Mouse (Mus musculus) forebrain, postnatal 0 days (tissue): Measurements from ENCODE around the gene Wfdc18. TPM values are rescaled to one million over a fixed set of nuclear protein-coding genes. Genes with fewer than 3 reads are reported as not detected.

Experiments used
- ATAC-seq: fragments of 200-750 bp; cut with Nextera tagmentation; 2 replicates; pipeline ENCODE4 v1.8.0; 2017; ENCODE audit warnings: mild to moderate bottlenecking, moderate library complexity
- DNase-seq: peaks from one replicate; pipeline ENCODE4 v3.0.0-alpha.2; 2015
- H3K27ac ChIP-seq: fragments of 300-500 bp; sonication (generic); 2 replicates; pipeline ENCODE4 v1.5.1; 2014; ENCODE audit warnings: low read depth, mild to moderate bottlenecking, antibody characterized with exemption, low read length, moderate library complexity, mixed read lengths
- H3K27me3 ChIP-seq: fragments of 300-500 bp; sonication (generic); 2 replicates; pipeline ENCODE4 v1.6.1; 2014; ENCODE audit warnings: mild to moderate bottlenecking, low read length, mixed read lengths; ENCODE audit not compliant: insufficient read depth
- H3K36me3 ChIP-seq: fragments of 300-500 bp; sonication (generic); 2 replicates; pipeline ENCODE4 v1.6.1; 2014; ENCODE audit warnings: mild to moderate bottlenecking, moderate library complexity; ENCODE audit not compliant: insufficient read depth
- H3K4me1 ChIP-seq: fragments of 300-500 bp; sonication (generic); 2 replicates; pipeline ENCODE4 v1.6.1; 2014; ENCODE audit warnings: antibody characterized with exemption; ENCODE audit not compliant: insufficient read depth
- H3K4me2 ChIP-seq: fragments of 300-500 bp; sonication (generic); 2 replicates; pipeline ENCODE4 v1.6.1; 2014; ENCODE audit warnings: low read depth, mild to moderate bottlenecking, moderate library complexity
- H3K4me3 ChIP-seq: fragments of 300-500 bp; sonication (generic); 2 replicates; pipeline ENCODE4 v1.5.1; 2014; ENCODE audit warnings: low read depth, low read length, mixed read lengths
- H3K9ac ChIP-seq: fragments of 300-500 bp; sonication (generic); 2 replicates; pipeline ENCODE4 v1.6.1; 2014; ENCODE audit warnings: mild to moderate bottlenecking
- H3K9me3 ChIP-seq: fragments of 300-500 bp; sonication (generic); 2 replicates; pipeline ENCODE4 v1.6.1; 2016; ENCODE audit warnings: low read length
- CTCF ChIP-seq: sonication (generic); IDR thresholded peaks from 2 replicates; pipeline ENCODE4 v1.5.1; 2016; ENCODE audit warnings: antibody characterized with exemption, control low read depth, low read depth
- WGBS: fragments of 180-500 bp; shearing (Covaris S2); extraction: QIAGEN DNeasy Blood & Tissue Kit; methylation state at CpG from one replicate; pipeline ENCODE4 v1.1.7; 2014; 5-methylcytosine and 5-hydroxymethylcytosine counted together
- polyA plus RNA-seq: library from polyadenylated mRNA; unstranded; fragments of >200 nt; fragmentation: Nextera tagmentation; extraction: Ambion mirVana; gene quantifications from 2 replicates; pipeline ENCODE4 v1.2.1, GENCODE M21; 2015
- total RNA-seq: library from RNA; depleted of rRNA; stranded (reverse); fragments of >200 nt; gene quantifications from 2 replicates; pipeline ENCODE4 v1.2.3, GENCODE M21; 2014

The Wfdc18 gene
- total and polyA plus RNA-seq, 2 experiments from 2014 or later = 1.2 TPM; not detected in 1

DNA sequence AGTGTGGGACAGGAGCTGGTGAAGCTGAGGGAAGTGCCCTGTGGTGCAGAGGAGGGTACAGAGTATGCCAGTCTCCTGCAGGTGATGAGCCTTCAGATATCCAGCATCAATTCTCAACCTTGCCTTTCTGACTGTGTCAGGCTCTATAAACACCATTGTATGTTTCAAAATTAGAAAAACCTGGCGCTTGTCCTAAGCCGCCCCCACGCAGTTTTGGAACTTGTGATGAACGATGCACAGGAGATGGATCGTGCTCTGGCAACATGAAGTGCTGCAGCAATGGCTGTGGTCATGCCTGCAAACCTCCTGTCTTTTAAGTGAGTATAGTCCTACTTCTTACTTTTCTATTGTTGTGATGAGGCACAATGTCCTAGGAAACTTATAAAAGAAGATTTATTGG is 868 bp downstream of the Wfdc18 start:
- no peaks in the 10 kb centered on the region for H3K9me3 ChIP-seq
- H3K27me3 ChIP-seq = no peaks in the 10 kb centered on the region
- DNase-seq (no peak), ATAC-seq (no peak)
- WGBS = 93% methylated on average over 5 of the region's 5 CpGs
- no peaks in the 10 kb centered on the region for H3K36me3 ChIP-seq
- H3K4me3 ChIP-seq = no peak overlapping the region
- no peaks in the 10 kb centered on the region for H3K4me1 ChIP-seq
- no peak overlapping the region for H3K27ac ChIP-seq
- no peak for TF ChIP-seq CTCF
- H3K4me2 ChIP-seq = no peak overlapping the region
- no peak overlapping the region for H3K9ac ChIP-seq

DNA sequence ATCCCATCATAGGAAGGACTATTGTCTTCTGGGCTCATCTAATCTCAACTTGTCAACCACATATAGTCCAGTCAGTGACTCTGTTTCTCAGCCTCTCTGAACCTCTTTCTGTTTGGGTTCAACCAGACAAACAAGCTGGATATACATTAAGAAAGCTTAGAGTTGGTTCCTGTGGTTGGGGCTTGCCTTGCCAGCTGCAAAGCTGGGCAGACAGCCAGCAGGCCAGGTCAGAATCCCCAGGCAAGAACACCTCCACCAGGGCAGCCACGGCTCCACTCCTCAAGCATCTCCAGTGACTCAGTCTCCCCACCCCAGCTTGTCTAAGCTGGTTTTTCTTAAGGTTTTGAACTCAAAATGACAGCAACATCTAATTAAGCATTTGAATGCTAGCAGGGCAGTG is 3.9 kb downstream of the Wfdc18 start:
- DNase-seq (no peak), ATAC-seq (no peak)
- no peaks in the 10 kb centered on the region for H3K36me3 ChIP-seq
- no peaks in the 10 kb centered on the region for H3K4me1 ChIP-seq
- no peak overlapping the region for H3K4me2 ChIP-seq
- no peak overlapping the region for H3K4me3 ChIP-seq
- H3K27ac ChIP-seq = no peak overlapping the region
- 71% methylated on average over 1 of the region's 1 CpGs for WGBS
- no peaks in the 10 kb centered on the region for H3K9me3 ChIP-seq
- no peak for TF ChIP-seq CTCF
- H3K9ac ChIP-seq = no peak overlapping the region
- H3K27me3 ChIP-seq = no peaks in the 10 kb centered on the region

DNA sequence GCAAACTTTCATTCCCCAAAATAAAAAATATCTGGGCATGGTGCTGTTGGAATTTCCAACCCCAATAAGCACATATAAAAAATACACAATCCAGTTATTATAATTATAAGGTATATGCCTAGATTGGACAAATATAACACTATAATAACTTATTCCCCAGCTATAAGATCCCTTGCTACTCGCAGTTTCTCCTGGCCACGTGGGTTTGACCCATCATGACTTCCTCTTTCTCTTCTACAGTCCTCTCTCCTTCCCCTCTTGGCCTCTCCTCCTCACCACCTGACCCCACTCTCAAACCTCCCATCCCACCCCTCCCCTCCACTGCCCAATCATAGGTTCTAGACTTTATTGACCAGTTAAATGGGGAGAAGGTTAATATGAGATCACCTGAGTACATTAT is 5.1 kb downstream of the Wfdc18 start:
- Histone ChIP-seq H3K9me3 (no peaks in the 10 kb centered on the region), H3K27me3 (no peaks in the 10 kb centered on the region), H3K4me3 (no peak overlapping the region), H3K9ac (no peak overlapping the region), H3K36me3 (no peaks in the 10 kb centered on the region), H3K4me1 (no peaks in the 10 kb centered on the region), H3K4me2 (no peak overlapping the region), H3K27ac (no peak overlapping the region)
- WGBS = 87% methylated on average over 2 of the region's 2 CpGs
- no peak for TF ChIP-seq CTCF
- DNase-seq (no peak), ATAC-seq (no peak)

- H3K9me3 ChIP-seq = no peaks in the 10 kb centered on the region
- no peak for TF ChIP-seq CTCF
- no peak overlapping the region for H3K4me2 ChIP-seq
- DNase-seq (no peak), ATAC-seq (no peak)
- WGBS = 87% methylated on average over 6 of the region's 6 CpGs
- H3K4me1 ChIP-seq = no peaks in the 10 kb centered on the region
- no peaks in the 10 kb centered on the region for H3K36me3 ChIP-seq
- no peak overlapping the region for H3K27ac ChIP-seq
- no peak overlapping the region for H3K4me3 ChIP-seq
- H3K27me3 ChIP-seq = no peaks in the 10 kb centered on the region
- H3K9ac ChIP-seq = no peak overlapping the region
These were observed 8.3 kb downstream of the Wfdc18 start for GRCm38 (mm10) chr11:83717042-83717665.

DNA sequence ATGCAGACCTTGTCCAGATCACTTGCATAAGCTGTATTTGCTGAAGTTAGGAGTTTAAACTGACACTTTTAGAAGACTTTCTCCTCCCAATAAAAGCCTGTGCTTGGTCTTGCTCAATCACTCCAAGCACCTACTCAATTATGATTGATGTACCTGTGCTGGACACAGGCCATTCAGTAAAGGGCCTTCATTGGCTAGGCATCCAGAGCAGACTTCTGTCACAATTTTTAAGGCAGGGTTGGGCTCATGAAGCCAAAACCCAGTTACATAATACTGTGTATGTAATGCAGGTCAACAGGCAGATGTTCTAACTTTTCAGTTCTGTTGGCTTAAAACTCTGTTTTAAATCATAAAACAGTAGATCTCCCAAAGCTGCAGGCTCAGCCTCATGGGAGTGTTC is 12.0 kb downstream of the Wfdc18 start:
- H3K27me3 ChIP-seq = no peaks in the 10 kb centered on the region
- no peaks in the 10 kb centered on the region for H3K4me1 ChIP-seq
- H3K9me3 ChIP-seq = no peaks in the 10 kb centered on the region
- DNase-seq (no peak), ATAC-seq (no peak)
- H3K36me3 ChIP-seq = no peaks in the 10 kb centered on the region
- no peak overlapping the region for H3K27ac ChIP-seq
- no peak overlapping the region for H3K9ac ChIP-seq
- H3K4me3 ChIP-seq = no peak overlapping the region
- H3K4me2 ChIP-seq = no peak overlapping the region
- no peak for TF ChIP-seq CTCF

DNA sequence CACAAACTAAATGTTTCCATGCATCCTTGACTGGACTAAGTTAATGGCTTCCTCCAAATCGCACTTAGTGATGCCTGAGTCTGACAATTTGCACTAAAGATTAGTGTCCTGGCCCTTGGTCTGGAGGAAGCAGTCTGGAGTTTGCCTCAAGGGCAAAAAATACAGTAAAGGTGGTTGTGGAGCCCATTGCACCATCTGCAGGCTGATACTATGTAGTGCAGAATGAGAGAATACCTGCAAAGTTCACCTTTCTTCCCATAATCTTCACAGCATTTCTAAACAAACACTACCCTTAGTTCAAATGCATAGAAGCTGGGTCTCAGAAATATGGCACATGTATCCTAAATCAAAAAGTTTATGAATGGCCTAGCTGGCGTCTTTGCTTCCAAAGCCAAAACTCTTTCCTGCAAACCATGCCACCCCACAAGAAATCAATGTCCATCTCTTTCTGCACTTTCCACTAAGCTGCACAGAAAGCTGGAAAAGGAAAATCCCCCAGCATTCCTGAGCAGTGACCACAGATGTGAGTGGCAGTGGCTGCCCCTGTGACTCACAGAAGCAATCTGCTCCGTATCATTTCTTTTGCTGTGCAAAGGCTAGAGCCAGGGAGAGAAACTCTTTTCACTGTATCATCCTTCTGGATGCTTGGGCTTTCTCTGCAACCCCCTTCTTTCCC is 20.1 kb downstream of the Wfdc18 start:
- 69% methylated on average over 3 of the region's 3 CpGs for WGBS
- Histone ChIP-seq H3K9ac (no peak overlapping the region), H3K4me2 (no peak overlapping the region), H3K27ac (no peak overlapping the region), H3K4me1 (no peaks in the 10 kb centered on the region), H3K4me3 (no peak overlapping the region), H3K9me3 (no peaks in the 10 kb centered on the region), H3K36me3 (no peaks in the 10 kb centered on the region), H3K27me3 (no peaks in the 10 kb centered on the region)
- ATAC-seq (no peak), DNase-seq (peak; percentile 4)
- peak; percentile 53 for TF ChIP-seq CTCF

- Histone ChIP-seq H3K9me3 (no peaks in the 10 kb centered on the region), H3K36me3 (no peaks in the 10 kb centered on the region), H3K9ac (no peak overlapping the region), H3K4me1 (no peaks in the 10 kb centered on the region), H3K27me3 (no peaks in the 10 kb centered on the region), H3K4me2 (no peak overlapping the region), H3K27ac (no peak overlapping the region), H3K4me3 (no peak overlapping the region)
- TF ChIP-seq CTCF = no peak
- DNase-seq (no peak), ATAC-seq (no peak)
- 84% methylated on average over 1 of the region's 1 CpGs for WGBS
These were observed 22.3 kb downstream of the Wfdc18 start for GRCm38 (mm10) chr11:83731116-83731515.
